Mouse (Mus musculus) neural tube, embryonic 10.5 days (tissue): ENCODE results near the gene Ppox.
A peak's percentile ranks its signal among the peaks of the same experiment; 100 is the strongest.

Experiments
- DNase-seq: peaks from one replicate; pipeline ENCODE4 v3.0.0-alpha.2; 2017; ENCODE audit warnings: low spot score; ENCODE audit errors: extremely low spot score

The Ppox gene

DNA sequence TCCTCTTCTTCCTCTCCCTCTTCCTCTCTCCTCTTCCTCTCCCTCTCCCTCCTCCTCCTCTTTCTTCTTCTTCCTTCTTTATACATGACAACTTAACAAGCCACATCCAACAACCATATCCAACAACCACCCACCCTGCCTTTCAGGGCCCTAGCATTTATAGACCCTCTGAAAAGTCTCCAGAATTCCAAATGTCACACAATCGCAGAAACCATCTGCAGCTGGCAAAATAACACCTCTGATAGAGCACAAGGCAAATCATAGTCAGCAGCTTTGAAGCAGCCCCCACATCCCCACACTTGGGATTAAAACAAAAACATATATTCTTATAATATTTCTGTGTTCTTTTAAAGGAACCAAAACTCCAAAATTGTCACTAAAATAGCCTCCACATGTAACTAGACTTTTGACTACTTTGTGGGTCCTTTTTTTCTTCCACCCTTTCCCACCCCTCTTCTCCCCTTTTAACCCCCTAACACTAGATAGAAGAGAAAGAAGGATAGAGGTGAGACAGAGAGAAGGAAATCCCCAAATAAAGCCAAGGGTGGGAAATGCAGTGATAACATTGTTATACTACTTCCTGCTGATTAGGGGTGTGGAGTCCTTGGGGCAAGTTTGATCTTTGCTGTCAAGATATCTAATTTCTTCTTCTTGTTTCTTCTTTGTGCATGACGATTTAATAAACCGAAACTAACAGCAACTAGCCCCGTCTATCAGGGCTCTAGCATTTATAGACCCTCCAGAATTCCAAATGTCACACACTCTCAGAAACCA, 14.8 kb downstream of the Ppox start:
- DNase-seq = no peak

DNA sequence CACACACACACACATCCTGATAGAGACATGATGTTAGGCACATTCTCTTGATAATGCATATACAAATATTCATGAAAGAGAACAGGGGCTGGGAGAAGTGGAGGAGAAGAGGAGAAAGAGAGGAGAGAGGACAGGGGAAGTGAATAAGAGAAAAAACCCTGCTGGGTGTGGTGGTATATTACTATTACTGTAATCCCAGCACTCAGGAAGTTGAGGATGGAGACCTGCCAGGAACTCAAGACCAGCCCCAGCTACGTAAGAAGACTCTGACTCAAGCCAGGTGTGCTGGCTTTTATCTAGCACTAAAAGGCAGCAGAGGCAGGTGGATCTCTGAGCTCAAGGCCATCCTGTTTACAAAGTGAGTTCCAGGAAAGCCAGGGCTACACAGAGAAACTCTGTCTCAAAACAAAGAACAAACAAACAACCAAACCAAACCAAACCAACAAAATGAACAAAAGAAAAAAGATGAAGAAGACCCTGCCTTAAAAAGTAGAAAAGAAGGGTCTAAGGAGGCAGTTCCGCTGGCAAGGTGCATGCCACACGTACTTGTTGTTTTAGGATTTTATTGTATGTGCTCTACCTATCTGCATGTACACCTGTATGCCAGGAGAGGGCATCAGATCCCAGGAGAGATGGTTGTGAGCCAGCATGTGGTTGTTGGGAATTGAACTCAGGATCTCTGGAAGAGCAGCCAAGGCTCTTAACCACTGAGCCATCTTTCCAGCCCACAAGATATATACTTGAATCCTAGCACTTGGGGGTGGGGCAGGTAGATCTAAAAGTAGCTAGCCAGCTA, 17.1 kb downstream of the Ppox start:
- DNase-seq = no peak

DNA sequence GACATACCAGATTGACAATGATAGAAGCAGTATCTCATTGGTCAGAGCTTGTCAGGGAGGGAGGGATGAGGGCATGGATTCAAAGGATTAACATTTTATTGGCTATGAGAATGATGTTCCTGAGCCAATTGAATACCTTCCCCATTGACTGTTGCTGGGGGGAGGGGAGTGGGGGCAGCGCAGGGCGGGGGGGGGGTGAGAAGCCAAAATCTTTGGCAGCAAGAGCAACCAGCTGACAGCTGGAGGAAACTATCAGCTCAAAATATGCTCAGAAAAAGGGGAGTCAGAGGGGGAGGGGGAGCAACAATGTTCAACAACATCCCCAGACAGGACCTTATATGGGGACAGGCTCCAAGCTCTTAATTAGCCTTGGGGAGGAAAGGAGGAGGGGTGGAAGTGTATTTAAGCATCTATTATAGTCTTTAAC, 17.8 kb downstream of the Ppox start:
- DNase-seq = no peak

DNA sequence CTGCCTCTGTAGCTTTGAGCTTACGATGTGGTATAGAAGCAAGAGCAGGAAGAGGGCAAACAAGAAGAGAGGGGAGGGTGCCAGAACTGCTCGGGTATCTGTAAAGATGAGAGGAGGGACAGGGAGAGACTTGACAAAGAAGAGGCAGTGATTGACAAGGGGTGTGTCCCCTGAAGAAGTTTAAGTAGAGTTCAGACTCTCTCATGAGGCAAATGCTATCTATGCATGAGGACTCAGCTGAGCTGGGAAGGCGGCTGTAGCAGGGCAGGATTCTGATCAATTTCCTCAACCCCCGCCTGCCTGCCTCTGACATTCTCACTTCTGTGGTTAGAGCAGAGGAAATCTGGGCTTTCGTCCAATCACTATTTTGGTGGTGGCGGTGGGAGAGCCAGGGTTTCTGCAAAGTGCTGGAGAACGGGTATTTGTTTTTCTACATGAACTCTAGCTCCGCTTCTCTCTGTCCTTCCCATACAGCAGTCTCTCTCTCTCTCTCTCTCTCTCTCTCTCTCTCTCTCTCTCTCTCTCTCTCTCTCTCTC, 18.3 kb downstream of the Ppox start:
- DNase-seq = no peak

DNA sequence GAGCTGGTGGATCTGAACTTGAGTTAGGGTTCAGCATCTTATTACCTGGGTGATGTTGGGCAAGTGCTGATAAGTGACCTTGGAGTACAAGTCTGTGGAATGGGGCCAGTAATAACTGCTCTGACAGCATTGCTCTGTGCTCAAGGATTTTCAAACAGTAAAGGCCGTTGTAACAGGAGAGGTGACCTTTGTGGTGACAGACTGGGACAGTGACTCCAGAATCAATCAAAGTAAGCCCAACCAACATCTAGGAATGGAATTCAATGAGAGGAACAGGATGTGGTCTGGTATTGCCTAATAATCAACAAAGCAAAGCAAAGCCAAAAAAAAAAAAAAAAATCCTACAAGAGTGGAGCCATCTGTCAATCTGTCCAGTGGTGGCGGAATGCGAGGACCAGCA, 20.7 kb downstream of the Ppox start:
- no peak for DNase-seq

DNA sequence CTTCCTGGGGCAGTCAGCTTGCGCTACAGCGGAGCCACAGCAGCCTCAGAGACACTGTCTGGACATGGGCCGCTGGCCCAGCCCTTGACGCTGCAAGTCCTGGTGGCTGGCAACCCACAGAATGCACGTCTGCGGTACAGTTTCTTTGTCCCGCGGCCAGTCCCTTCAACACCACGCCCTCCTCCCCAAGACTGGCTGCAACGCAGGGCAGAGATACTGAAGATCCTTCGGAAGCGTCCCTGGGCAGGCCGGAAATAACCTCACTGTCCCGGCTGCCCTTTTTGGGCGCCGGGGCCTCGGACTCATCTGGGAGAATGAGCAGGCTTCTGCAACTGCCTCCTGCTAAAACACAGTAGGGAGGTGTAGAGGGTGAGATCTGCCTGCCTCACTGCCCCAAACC, 22.1 kb downstream of the Ppox start:
- DNase-seq = no peak

DNA sequence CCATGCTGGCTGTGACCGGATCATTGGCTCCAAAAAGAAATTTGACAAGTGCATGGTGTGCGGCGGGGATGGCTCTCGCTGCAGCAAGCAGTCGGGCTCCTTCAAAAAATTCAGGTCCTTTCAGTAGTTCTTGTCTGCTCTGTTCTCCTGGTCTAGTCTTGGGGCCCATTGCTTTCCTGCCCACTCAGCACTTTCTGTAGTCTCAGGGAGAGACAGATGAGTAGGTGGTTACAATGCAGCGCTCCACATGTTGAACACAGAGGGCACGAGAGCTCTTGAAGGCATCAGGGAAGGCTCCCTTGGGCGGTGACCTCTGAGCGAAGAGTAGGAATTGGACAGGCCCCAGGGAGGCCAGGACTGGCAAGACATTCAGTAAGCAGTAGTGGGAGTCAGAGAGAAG, 23.2 kb downstream of the Ppox start:
- no peak for DNase-seq

DNA sequence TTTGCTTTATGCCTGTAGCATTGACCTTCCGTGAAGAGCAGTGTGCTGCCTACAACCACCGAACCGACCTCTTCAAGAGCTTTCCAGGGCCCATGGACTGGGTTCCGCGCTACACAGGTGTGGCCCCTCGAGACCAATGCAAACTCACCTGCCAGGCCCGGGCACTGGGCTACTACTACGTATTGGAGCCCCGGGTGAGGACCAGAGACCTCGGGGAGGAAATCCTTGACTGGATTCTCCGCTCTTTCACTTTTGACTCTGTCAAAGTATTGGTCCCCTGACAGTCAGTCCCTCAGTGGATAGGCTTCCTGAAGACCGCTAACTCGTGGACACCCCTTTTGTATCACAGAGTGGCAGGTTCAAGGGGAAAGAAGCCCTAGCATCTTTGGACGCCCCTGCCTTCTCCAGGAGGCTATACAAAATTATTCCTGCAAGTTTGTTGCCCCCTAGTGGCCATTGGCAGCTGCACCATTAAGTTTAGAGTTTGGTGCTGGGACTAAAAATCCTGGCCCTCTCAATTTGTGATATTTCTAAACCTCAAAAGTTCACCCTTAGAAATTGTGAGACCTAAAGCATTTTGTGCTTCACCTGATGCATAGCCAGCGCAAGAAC, 23.9 kb downstream of the Ppox start:
- peak; percentile 66 for DNase-seq

DNA sequence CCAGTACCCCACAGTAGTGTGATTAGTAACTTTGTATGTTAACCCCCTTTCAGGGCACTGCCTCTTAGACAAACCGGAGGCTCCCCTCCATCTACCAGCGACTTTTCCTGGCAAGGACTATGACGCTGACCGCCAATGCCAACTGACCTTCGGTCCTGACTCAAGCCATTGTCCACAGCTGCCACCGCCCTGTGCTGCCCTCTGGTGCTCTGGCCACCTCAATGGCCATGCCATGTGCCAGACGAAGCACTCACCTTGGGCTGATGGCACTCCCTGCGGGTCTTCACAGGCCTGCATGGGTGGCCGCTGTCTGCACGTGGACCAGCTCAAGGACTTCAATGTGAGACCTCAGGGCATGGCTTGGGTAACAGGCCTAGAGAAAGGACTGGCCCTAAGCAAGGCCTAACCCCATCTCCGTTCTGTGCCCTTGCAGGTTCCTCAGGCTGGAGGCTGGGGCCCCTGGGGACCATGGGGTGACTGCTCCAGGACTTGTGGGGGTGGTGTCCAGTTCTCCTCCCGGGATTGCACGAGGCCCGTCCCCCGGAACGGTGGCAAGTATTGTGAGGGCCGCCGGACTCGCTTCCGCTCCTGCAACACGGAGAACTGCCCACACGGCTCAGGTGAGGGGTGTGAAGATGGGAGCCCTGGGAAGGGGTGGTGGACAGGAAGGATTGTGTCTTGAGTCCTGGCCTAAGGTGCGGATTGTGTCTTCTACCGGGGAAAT, 24.7 kb downstream of the Ppox start:
- no peak for DNase-seq

DNA sequence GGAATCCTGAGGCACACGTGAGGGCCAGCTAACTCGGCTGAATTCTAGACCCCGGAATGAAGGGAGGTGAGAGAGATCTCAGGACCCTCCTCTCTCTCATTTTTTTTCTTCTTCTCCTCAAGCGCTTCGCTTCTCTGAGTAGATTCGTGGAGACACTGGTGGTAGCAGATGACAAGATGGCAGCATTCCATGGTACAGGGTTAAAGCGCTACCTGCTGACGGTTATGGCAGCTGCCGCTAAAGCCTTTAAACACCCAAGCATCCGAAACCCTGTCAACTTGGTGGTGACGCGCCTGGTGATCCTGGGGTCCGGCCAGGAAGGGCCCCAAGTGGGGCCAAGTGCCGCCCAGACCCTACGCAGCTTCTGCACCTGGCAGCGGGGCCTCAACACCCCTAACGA, 28.6 kb downstream of the Ppox start:
- no peak for DNase-seq

DNA sequence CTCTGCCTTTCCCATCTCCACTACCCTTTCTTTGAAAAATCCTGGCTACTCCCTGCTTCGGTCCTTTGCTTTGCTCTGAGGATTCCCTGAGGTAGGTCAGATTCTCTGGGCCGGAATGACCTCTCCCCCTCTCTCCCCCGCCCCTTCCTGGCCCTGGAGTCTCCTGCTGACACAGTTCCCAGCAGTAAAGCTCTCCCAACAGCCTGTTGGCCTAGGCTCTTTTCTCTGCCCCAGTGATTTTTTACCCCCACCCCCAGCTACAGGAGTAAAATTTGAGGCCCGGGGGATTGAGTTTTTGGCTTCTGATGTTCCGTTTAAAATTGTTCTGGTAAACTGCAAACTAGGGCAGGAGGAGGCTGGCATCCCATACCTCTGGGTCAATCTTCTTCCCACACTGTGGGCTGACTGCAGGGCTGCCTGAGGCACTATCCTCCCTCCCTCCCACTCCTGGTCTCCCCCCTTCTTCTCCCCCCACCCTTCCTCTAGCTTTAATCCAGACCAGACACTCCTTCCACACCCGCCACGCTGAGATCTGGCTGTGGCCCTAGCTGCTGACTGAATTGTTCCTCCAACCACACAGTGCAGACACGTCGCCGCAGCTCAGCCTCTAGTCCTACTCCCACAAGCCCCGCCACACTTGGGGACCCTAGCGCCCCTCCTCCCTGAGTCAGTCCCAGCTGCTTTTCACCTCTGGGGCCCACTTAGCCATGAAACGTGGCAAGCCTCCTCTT, 29.2 kb downstream of the Ppox start:
- DNase-seq = peak; percentile 65

DNA sequence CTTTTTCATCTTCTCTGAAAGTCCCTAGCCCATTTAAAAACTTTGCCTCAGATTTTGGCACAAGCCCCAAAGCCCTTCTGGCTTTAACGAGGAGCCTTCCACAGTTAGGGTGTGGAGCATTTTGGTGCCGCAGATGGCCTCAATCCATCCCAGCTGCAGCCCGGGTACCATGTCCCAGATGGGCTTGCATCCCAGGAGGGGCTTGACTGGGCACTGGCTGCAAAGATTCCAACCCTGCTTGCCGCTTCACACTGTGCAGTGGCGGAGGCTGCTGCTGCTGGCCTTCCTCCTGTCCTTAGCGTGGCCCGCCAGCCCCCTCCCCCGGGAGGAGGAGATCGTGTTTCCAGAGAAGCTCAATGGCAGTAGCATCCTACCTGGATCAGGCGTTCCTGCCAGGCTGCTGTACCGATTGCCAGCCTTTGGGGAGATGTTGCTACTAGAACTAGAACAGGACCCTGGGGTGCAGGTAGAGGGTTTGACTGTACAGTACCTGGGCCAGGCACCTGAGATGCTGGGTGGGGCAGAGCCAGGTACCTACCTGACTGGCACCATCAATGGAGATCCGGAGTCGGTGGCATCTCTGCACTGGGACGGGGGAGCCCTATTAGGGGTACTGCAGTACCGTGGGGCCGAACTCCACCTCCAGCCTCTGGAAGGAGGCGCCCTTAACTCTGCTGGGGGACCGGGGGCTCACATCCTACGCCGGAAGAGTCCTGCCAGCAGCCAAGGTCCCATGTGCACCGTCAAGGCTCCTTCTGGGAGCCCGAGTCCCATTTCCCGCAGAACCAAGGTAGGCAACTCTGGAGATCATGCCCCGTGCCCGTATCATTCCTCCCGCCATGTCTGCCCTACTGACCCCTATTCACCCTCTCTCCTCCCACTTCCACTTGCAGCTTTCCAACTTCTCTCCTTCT, 30.0 kb downstream of the Ppox start, which contains the start of gene Ndufs2:
Ndufs2 (minus strand) TSS at position 709 of the 914 bp plus-strand sequence.
- DNase-seq = peak; percentile 50

DNA sequence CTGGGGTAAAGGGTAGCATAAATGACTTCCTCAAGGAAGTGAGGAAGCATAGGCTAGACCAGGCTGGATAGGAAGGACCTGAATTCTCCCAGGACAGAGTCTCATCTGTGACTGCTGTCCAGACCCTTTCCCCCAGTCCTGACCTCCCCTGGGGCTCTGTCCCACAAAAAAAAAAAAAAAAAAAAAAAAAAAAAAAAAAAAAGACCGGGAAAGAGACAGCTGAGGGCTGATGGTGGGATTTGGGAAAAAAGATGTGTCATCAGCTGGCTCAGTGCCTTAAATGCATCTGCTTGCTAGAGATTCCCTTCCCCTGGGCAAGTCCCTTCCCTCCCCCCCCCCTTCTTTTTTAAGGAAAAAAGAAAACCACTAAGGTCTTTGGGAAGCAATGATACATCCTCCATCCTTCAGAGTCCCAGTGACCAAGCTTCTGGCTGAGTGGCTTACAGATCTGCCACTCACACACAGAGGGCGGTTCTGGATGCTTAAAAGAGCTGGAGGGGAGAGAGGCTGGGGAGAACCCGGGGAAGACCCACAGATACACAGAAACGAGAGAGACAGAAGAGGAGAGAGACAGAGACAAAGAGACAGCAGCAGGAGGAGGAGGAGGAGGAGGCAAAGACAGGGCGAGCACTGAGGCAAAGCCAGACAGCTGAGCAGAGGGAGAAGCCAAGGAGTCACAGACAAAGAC, 30.9 kb downstream of the Ppox start, which contains the start of gene Adamts4:
Adamts4 (plus strand) TSS at position 509 of the 688 bp plus-strand sequence.
- peak; percentile 54 for DNase-seq

DNA sequence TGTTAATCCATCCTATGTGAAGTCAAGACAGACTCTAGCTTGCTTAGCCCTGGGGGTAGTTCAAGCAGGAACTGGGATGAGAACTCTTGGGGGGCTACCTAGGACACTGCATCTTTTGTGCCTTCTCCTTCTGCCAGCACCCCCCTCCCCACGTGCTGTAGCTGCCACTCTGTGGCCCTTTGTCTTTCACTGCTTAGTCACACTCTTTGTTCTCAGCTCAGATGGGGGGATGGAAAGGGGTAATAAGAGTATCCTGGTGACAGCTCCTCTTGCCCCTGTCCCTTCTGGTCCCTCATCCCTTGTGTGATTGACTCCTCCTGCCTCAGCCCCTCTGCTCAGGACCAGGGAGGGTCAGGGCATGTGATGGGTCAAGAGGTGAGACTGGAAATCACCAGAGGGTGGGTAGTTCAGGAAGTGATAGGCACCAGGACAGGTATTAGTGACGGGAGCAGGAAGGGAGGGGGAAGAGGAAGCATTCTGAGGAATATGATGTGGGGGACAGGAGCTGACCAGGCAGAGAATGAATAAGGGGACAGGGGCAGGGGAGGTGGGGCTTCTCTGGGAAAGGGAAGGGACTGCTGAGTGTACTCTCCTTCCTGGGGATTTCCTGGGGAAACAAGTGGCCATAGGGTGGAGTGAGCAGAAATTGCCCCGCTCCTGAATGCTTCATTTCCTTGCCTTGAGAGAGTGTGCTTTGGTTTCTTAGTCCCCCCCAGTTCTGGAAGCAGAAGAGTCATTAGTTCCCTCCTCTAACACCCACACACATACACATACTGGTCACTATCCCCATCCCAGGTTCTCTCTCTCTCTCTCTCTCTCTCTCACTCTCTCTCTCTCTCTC, 32.4 kb downstream of the Ppox start:
- DNase-seq = no peak

DNA sequence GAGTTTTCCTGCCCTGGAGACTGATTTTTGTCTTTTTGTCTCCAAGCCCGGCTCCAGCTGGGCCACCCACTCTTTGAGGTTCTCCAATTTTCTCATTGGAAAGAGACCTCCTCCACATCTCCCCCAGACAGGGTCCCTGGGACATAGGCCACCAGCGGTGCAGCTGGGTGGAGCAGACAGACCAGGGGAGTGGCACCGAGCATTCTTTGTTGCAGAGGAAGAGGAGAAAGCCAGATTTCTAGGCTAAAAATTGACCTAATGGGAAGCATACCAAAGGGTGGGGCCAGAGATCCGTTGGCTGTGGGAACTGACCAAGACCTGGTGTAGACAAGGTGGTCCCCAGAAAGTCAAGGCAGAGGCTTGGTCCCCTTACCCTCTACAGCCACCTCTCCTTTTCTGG, 33.1 kb downstream of the Ppox start:
- DNase-seq = no peak

DNA sequence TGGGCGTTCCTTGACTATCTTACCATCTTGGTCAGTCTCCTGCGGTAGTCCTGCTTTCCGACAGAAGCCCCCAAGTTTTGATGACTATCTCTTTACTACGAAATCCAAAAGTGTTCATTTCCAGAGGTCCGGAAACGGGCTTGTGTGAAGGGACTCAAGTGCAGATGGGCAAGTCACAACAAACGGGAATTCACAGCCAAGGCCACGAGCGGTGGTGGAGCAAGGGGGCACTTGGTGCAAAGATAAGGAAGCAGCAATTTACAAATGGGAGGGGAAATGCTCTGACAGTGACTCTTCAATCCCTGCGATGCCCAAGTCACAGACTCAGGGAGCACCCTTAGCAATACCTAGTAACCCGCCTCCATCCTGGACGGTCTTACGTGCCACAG, 33.5 kb downstream of the Ppox start:
- no peak for DNase-seq

DNA sequence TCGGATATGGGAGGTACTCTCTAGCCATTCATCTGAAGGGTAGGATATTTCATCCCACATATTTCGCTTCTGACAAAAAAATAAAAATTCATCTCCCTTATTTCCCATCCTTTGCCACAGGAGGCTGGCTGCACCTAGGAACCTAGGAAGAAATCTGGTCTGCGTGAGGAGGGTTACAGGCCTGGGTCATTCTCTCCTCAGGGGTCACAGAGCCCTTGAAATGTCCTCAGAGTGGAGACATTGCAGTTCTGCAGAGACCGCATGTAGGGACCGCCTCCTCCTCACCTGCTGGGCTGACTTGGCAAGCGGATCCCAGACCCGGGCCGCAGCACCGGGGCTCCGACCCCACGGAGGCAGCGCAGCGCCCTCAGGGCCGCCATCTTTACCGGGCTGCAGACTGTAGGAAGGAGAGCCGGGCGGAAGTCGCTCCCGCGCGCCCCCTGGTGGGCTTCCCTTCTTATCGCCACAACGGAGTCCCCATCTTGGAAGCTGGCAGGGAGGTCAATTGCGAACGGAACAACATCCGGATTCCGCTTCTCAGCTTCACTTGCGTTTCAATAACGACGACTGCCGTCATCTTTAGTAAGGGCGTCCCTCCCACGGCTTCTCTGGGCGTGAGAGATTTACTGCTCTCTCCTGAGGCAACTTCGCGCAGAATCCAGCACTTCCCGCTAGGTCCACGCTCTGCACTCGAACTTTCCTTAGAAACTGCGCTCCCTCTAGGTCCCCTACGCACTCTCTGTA, 34.1 kb downstream of the Ppox start:
- peak; percentile 98 for DNase-seq
